Mouse (Mus musculus) MEL (cell line): ENCODE data around the gene Cul5. TPM values are rescaled to one million over a fixed set of nuclear protein-coding genes. Genes with fewer than 3 reads are reported as not detected.

Experiments used
- DNase-seq: peaks from one replicate; pipeline ENCODE4 v3.0.0; 2011; ENCODE audit warnings: low read depth, low spot score
- H3K27ac ChIP-seq: 2 replicates; pipeline ENCODE4 v1.5.1; 2012; ENCODE audit warnings: low read depth, mild to moderate bottlenecking, control low read depth, low read length, moderate library complexity; ENCODE audit not compliant: control insufficient read depth
- H3K27me3 ChIP-seq, 2 experiments: fragments of 150-350 bp in 1 of 2; sonication (generic) in 1 of 2; 2 replicates each; pipeline ENCODE4 v1.6.1; 2012; ENCODE audit warnings: low read length in 2 of 2, mild to moderate bottlenecking in 2 of 2, improper control_type of control experiment in 1 of 2, moderate library complexity in 1 of 2; ENCODE audit not compliant: insufficient read depth in 2 of 2, control insufficient read depth in 1 of 2
- H3K36me3 ChIP-seq, 2 experiments: 2 replicates each; pipeline ENCODE4 v1.6.1; 2012 to 2014; ENCODE audit warnings: low read length in 2 of 2, improper control_type of control experiment in 1 of 2, inconsistent platforms in 1 of 2, mild to moderate bottlenecking in 1 of 2; ENCODE audit not compliant: insufficient read depth in 2 of 2, control insufficient read depth in 1 of 2
- H3K4me1 ChIP-seq, 2 experiments: fragments of 150-350 bp in 1 of 2; sonication (generic) in 1 of 2; 2 replicates each; pipeline ENCODE4 v1.6.1; 2012; ENCODE audit warnings: low read length in 2 of 2, improper control_type of control experiment in 1 of 2, mild to moderate bottlenecking in 1 of 2; ENCODE audit not compliant: insufficient read depth in 2 of 2, control insufficient read depth in 1 of 2
- H3K4me3 ChIP-seq, 2 experiments: fragments of 150-350 bp in 1 of 2; sonication (generic) in 1 of 2; 2 replicates each; pipeline ENCODE4 v1.5.1; 2012; ENCODE audit warnings: low read depth in 2 of 2, low read length in 2 of 2, mild to moderate bottlenecking in 2 of 2, moderate library complexity in 2 of 2, control low read depth in 1 of 2, improper control_type of control experiment in 1 of 2; ENCODE audit not compliant: control insufficient read depth in 1 of 2, insufficient read depth in 1 of 2
- H3K79me2 ChIP-seq: 2 replicates; pipeline ENCODE4 v1.6.1; 2012; ENCODE audit warnings: mild to moderate bottlenecking, low read length, moderate library complexity; ENCODE audit not compliant: control insufficient read depth, poor library complexity, insufficient read depth
- H3K9ac ChIP-seq: 2 replicates; pipeline ENCODE4 v1.6.1; 2012; ENCODE audit warnings: low read depth, mild to moderate bottlenecking, control low read depth, low read length, moderate library complexity; ENCODE audit not compliant: control insufficient read depth, poor library complexity, severe bottlenecking
- H3K9me3 ChIP-seq: fragments of 150-350 bp; sonication (generic); replicated peaks from 2 replicates; pipeline ENCODE4 v1.6.1; 2012; ENCODE audit warnings: mild to moderate bottlenecking, low read length, improper control_type of control experiment, moderate library complexity; ENCODE audit not compliant: insufficient read depth
- BHLHE40 ChIP-seq: IDR thresholded peaks from 2 replicates; pipeline ENCODE4 v1.6.1; 2012; ENCODE audit warnings: low read depth, mild to moderate bottlenecking, inconsistent platforms, low read length, improper control_type of control experiment, borderline replicate concordance
- CHD1 ChIP-seq: IDR thresholded peaks from 2 replicates; pipeline ENCODE4 v1.6.1; 2012; ENCODE audit warnings: low read depth, mild to moderate bottlenecking, inconsistent platforms, low read length, improper control_type of control experiment
- CTCF ChIP-seq, 3 experiments: IDR thresholded peaks in 2 of 3; conservative IDR thresholded peaks in 1 of 3; 2 replicates each; pipeline ENCODE4 v1.5.1; 2011 to 2012; ENCODE audit warnings: low read length in 3 of 3, low read depth in 2 of 3, mild to moderate bottlenecking in 2 of 3, improper control_type of control experiment in 1 of 3, inconsistent platforms in 1 of 3, mixed read lengths in 1 of 3, moderate library complexity in 1 of 3; ENCODE audit not compliant: control insufficient read depth in 1 of 3, insufficient read depth in 1 of 3, poor library complexity in 1 of 3, severe bottlenecking in 1 of 3
- E2F4 ChIP-seq: IDR thresholded peaks from 2 replicates; pipeline ENCODE4 v1.6.1; 2011; ENCODE audit warnings: low read depth, low read length, improper control_type of control experiment, borderline replicate concordance
- EP300 ChIP-seq, 2 experiments: IDR thresholded peaks; 2 replicates each; pipeline ENCODE4 v1.6.1; 2011; ENCODE audit warnings: improper control_type of control experiment in 2 of 2, low read length in 2 of 2, low read depth in 1 of 2, mild to moderate bottlenecking in 1 of 2
- ETS1 ChIP-seq: IDR thresholded peaks from 2 replicates; pipeline ENCODE4 v1.6.1; 2012; ENCODE audit warnings: low read depth, mild to moderate bottlenecking, inconsistent platforms, low read length, improper control_type of control experiment, moderate library complexity
- GATA1 ChIP-seq: IDR thresholded peaks from 2 replicates; pipeline ENCODE4 v1.6.1; 2011; ENCODE audit warnings: low read depth, low read length, improper control_type of control experiment
- MAFK ChIP-seq: IDR thresholded peaks from 2 replicates; pipeline ENCODE4 v1.6.1; 2011; ENCODE audit warnings: low read depth, mild to moderate bottlenecking, low read length, improper control_type of control experiment, borderline replicate concordance
- MAX ChIP-seq: IDR thresholded peaks from 2 replicates; pipeline ENCODE4 v1.6.1; 2011; ENCODE audit warnings: low read length, improper control_type of control experiment
- MAZ ChIP-seq: IDR thresholded peaks from 2 replicates; pipeline ENCODE4 v1.6.1; 2012; ENCODE audit warnings: low read depth, mild to moderate bottlenecking, inconsistent platforms, low read length, improper control_type of control experiment
- MEF2A ChIP-seq: IDR thresholded peaks from 2 replicates; pipeline ENCODE4 v1.6.1; 2014; ENCODE audit warnings: low read depth, mild to moderate bottlenecking, inconsistent platforms, low read length, improper control_type of control experiment; ENCODE audit not compliant: poor library complexity, insufficient replicate concordance, severe bottlenecking; ENCODE audit errors: extremely low read depth
- NELFE ChIP-seq: IDR thresholded peaks from 2 replicates; pipeline ENCODE4 v1.6.1; 2011; ENCODE audit warnings: low read depth, low read length, improper control_type of control experiment
- NRF1 ChIP-seq: IDR thresholded peaks from 2 replicates; pipeline ENCODE4 v1.6.1; 2014; ENCODE audit warnings: low read depth, mild to moderate bottlenecking, inconsistent platforms, low read length, improper control_type of control experiment, moderate library complexity; ENCODE audit not compliant: poor library complexity, insufficient read depth, severe bottlenecking
- POLR2A ChIP-seq, 2 experiments: IDR thresholded peaks; 2 replicates each; pipeline ENCODE4 v1.6.1; 2011 to 2012; ENCODE audit warnings: low read length in 2 of 2, mild to moderate bottlenecking in 2 of 2, control low read depth in 1 of 2, improper control_type of control experiment in 1 of 2, low read depth in 1 of 2, moderate library complexity in 1 of 2; ENCODE audit not compliant: control insufficient read depth in 1 of 2, insufficient read depth in 1 of 2, poor library complexity in 1 of 2
- TCF12 ChIP-seq: IDR thresholded peaks from 2 replicates; pipeline ENCODE4 v1.6.1; 2014; ENCODE audit warnings: low read depth, mild to moderate bottlenecking, inconsistent platforms, low read length, improper control_type of control experiment, moderate library complexity
- UBTF ChIP-seq: IDR thresholded peaks from 2 replicates; pipeline ENCODE4 v1.6.1; 2012; ENCODE audit warnings: low read depth, mild to moderate bottlenecking, inconsistent platforms, low read length, improper control_type of control experiment, moderate library complexity, borderline replicate concordance; ENCODE audit not compliant: insufficient read depth
- USF1 ChIP-seq: IDR thresholded peaks from 2 replicates; pipeline ENCODE4 v1.6.1; 2014; ENCODE audit warnings: low read depth, mild to moderate bottlenecking, inconsistent platforms, low read length, improper control_type of control experiment, moderate library complexity
- USF2 ChIP-seq, 2 experiments: IDR thresholded peaks; 2 replicates each; pipeline ENCODE4 v1.6.1; 2011 to 2012; ENCODE audit warnings: improper control_type of control experiment in 2 of 2, low read length in 2 of 2, borderline replicate concordance in 1 of 2, inconsistent platforms in 1 of 2, low read depth in 1 of 2, mild to moderate bottlenecking in 1 of 2; ENCODE audit not compliant: insufficient read depth in 1 of 2
- ZC3H11A ChIP-seq: IDR thresholded peaks from 2 replicates; pipeline ENCODE4 v1.6.1; 2012; ENCODE audit warnings: low read depth, mild to moderate bottlenecking, inconsistent platforms, low read length, improper control_type of control experiment
- ZKSCAN1 ChIP-seq: IDR thresholded peaks from 2 replicates; pipeline ENCODE4 v1.6.1; 2012; ENCODE audit warnings: low read depth, mild to moderate bottlenecking, inconsistent platforms, low read length, improper control_type of control experiment, moderate library complexity
- ZNF384 ChIP-seq: IDR thresholded peaks from 2 replicates; pipeline ENCODE4 v1.6.1; 2012; ENCODE audit warnings: low read depth, mild to moderate bottlenecking, inconsistent platforms, low read length, improper control_type of control experiment
- polyA plus RNA-seq, 2 experiments: library from polyadenylated mRNA; stranded (reverse) in 1 of 2; unstranded in 1 of 2; fragments of >175 nt in 1 of 2; fragments of >200 nt in 1 of 2; gene quantifications; 2 replicates each; pipeline versions ENCODE4 v1.2.1 to v1.2.4; 2012; ENCODE audit warnings: low replicate concordance in 2 of 2, low read depth in 1 of 2; ENCODE audit not compliant: insufficient read length in 2 of 2, insufficient read depth in 1 of 2, missing spikeins in 1 of 2
- total RNA-seq: library from RNA; depleted of rRNA; stranded (reverse); fragments of 300-350 nt; gene quantifications from 2 replicates; pipeline ENCODE4 v1.2.3, GENCODE M21; 2012

The Cul5 gene
- total and polyA plus RNA-seq, 3 experiments = 24.5 to 32.0 (median 30.7) TPM

DNA sequence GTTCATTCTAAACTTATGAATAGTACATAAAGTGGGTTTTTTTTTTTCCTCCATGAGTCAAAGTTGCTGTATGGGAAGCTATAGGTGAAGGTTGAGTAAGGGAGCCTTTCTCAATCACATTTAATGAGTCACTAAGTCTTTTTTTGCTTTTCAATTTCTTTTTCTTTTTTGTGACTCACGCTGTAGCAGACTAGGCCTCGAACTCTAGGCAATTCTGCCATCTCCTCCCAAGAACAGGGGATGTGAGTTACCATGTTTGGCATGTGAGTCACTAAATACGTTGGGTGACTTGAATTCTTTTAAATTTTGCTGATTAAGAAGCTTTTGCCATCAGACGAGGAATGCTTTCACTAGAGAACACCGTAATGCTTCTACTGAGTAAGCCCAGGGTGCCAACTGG is 26.0 kb upstream of the Cul5 start:
- H3K27ac ChIP-seq = no peak overlapping the region
- no peaks in the 10 kb centered on the region for H3K4me1 ChIP-seq
- H3K27me3 ChIP-seq = no peaks in the 10 kb centered on the region
- H3K36me3 ChIP-seq = no peaks in the 10 kb centered on the region
- no peaks in the 10 kb centered on the region for H3K79me2 ChIP-seq
- no peaks in the 10 kb centered on the region for H3K9me3 ChIP-seq
- no peak overlapping the region for H3K4me3 ChIP-seq
- DNase-seq = no peak
- no peak for TF ChIP-seq BHLHE40
- TF ChIP-seq USF2 (IDR thresholded peaks at IDR 0.05; ENCODE audit: borderline replicate concordance in 1 of 2, insufficient read depth in 1 of 2, low read depth in 1 of 2, low read length in 2 of 2) = no peak
- no peak for TF ChIP-seq EP300 (IDR thresholded peaks at IDR 0.05; ENCODE audit: low read depth in 1 of 2, low read length in 2 of 2)
- no peak for TF ChIP-seq NRF1
- no peak for TF ChIP-seq MAFK
- no peak for TF ChIP-seq ZKSCAN1
- TF ChIP-seq GATA1 = no peak
- no peak for TF ChIP-seq USF1
- no peak for TF ChIP-seq MEF2A
- H3K9ac ChIP-seq = no peak overlapping the region

DNA sequence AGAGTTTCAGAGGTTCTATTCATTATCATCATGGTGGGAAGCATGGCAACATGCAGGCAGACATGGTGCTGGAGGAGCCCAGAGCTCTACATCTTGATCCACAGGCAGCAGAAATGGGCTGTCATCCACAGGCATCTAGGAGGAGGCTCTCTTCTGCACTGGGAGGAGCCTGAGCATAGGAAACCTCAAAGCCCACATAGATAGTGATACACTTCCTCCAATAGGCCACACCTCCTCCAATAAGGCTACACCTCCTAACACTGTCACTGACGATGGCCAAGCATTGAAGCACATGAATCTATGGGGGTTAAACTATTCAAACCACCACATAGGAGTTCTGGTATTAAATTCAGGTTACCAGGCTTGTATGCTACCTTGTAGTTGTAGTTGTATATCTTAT is 23.9 kb upstream of the Cul5 start:
- TF ChIP-seq MAX (0 out of 2 replicates have a peak, but pooled peaks have one; percentile 16), POLR2A (IDR thresholded peaks at IDR 0.05; ENCODE audit: control insufficient read depth in 1 of 2, insufficient read depth in 1 of 2, low read depth in 1 of 2, low read length in 2 of 2, poor library complexity in 1 of 2) (no peak)
- H3K79me2 ChIP-seq = no peaks in the 10 kb centered on the region
- no peaks in the 10 kb centered on the region for H3K27me3 ChIP-seq
- no peaks in the 10 kb centered on the region for H3K9me3 ChIP-seq
- no peaks in the 10 kb centered on the region for H3K4me1 ChIP-seq
- no peak overlapping the region for H3K27ac ChIP-seq
- DNase-seq = peak; percentile 76
- H3K4me3 ChIP-seq = no peak overlapping the region
- no peaks in the 10 kb centered on the region for H3K36me3 ChIP-seq
- H3K9ac ChIP-seq = no peak overlapping the region

- no peaks in the 10 kb centered on the region for H3K9me3 ChIP-seq
- no peaks in the 10 kb centered on the region; a peak in 1 of 4 replicates for H3K27me3 ChIP-seq
- H3K27ac ChIP-seq = no peak overlapping the region
- TF ChIP-seq ZNF384 (no peak), CHD1 (no peak), UBTF (no peak), ETS1 (no peak), MAZ (no peak), NELFE (no peak), TCF12 (no peak), E2F4 (no peak), ZC3H11A (no peak), EP300 (IDR thresholded peaks at IDR 0.05; ENCODE audit: low read depth in 1 of 2, low read length in 2 of 2) (no peak), CTCF (IDR thresholded peaks at IDR 0.05 in 2 of 3, conservative IDR thresholded peaks at IDR 0.05 in 1 of 3; ENCODE audit: control insufficient read depth in 1 of 3, insufficient read depth in 1 of 3, low read depth in 2 of 3, low read length in 3 of 3, poor library complexity in 1 of 3, severe bottlenecking in 1 of 3) (no peak)
- H3K79me2 ChIP-seq = no peaks in the 10 kb centered on the region
- no peak for DNase-seq
- no peak overlapping the region for H3K9ac ChIP-seq
- no peaks in the 10 kb centered on the region for H3K4me1 ChIP-seq
- no peak overlapping the region for H3K4me3 ChIP-seq
- no peaks in the 10 kb centered on the region for H3K36me3 ChIP-seq
Measured at GRCm38 (mm10) chr9:53691745-53692670, 22.2 kb upstream of the Cul5 start.
